Mouse (Mus musculus) limb, embryonic 11.5 days (tissue): Measurements from ENCODE around the gene Ptprg. TPM values are rescaled to one million over a fixed set of nuclear protein-coding genes. Genes with fewer than 3 reads are reported as not detected.

Source experiments
- ATAC-seq: fragments of 200-750 bp; cut with Nextera tagmentation; 2 replicates; pipeline ENCODE4 v1.8.0; 2017; ENCODE audit warnings: low read depth; ENCODE audit not compliant: insufficient number of reproducible peaks, low FRiP score, low TSS enrichment
- DNase-seq: peaks from one replicate; pipeline ENCODE4 v3.0.0-alpha.2; 2015; ENCODE audit warnings: low spot score
- H3K27ac ChIP-seq: fragments of 300-500 bp; sonication (generic); replicated peaks from 2 replicates; pipeline ENCODE4 v1.5.1; 2014; ENCODE audit warnings: low read depth, mild to moderate bottlenecking, low read length
- H3K27me3 ChIP-seq: fragments of 300-500 bp; sonication (generic); 2 replicates; pipeline ENCODE4 v1.6.1; 2014; ENCODE audit warnings: mild to moderate bottlenecking, low read length, mixed read lengths; ENCODE audit not compliant: control insufficient read depth, insufficient read depth
- H3K36me3 ChIP-seq: fragments of 300-500 bp; sonication (generic); 2 replicates; pipeline ENCODE4 v1.6.1; 2014; ENCODE audit warnings: mild to moderate bottlenecking, low read length, moderate library complexity, mixed read lengths; ENCODE audit not compliant: control insufficient read depth, insufficient read depth
- H3K4me1 ChIP-seq: fragments of 300-500 bp; sonication (generic); 2 replicates; pipeline ENCODE4 v1.6.1; 2014; ENCODE audit warnings: low read length, mixed read lengths; ENCODE audit not compliant: control insufficient read depth, insufficient read depth
- H3K4me2 ChIP-seq: fragments of 300-500 bp; sonication (generic); 2 replicates; pipeline ENCODE4 v1.6.1; 2014; ENCODE audit warnings: low read depth, mild to moderate bottlenecking, moderate library complexity; ENCODE audit not compliant: severe bottlenecking
- H3K4me3 ChIP-seq: fragments of 300-500 bp; sonication (generic); 2 replicates; pipeline ENCODE4 v1.5.1; 2014; ENCODE audit warnings: low read depth, low read length
- H3K9ac ChIP-seq: fragments of 300-500 bp; sonication (generic); 2 replicates; pipeline ENCODE4 v1.6.1; 2014; ENCODE audit warnings: mild to moderate bottlenecking, low read length
- H3K9me3 ChIP-seq: fragments of 300-500 bp; sonication (generic); 2 replicates; pipeline ENCODE4 v1.6.1; 2016; ENCODE audit warnings: low read length; ENCODE audit not compliant: control insufficient read depth
- WGBS: fragments of 180-500 bp; shearing (Covaris S2); extraction: QIAGEN DNeasy Blood & Tissue Kit; methylation state at CpG from one replicate; pipeline ENCODE4 v1.1.7; 2014; 5-methylcytosine and 5-hydroxymethylcytosine counted together
- polyA plus RNA-seq: library from polyadenylated mRNA; unstranded; fragments of >200 nt; fragmentation: Nextera tagmentation; extraction: Ambion mirVana; gene quantifications from 2 replicates; pipeline ENCODE4 v1.2.1, GENCODE M21; 2014

The Ptprg gene
- polyA plus RNA-seq, 1 experiment from 2014 or later = 33.8 TPM

GRCm38 (mm10) chr14:12161738-12162310, 608.5 kb downstream of the Ptprg start:
- Histone ChIP-seq H3K4me3 (no peak overlapping the region), H3K36me3 (0 out of 2 replicates have a peak, but pooled peaks cover 2% of the 10 kb centered on the region), H3K9me3 (no peaks in the 10 kb centered on the region), H3K27ac (no peak overlapping the region), H3K4me2 (no peak overlapping the region), H3K27me3 (no peaks in the 10 kb centered on the region), H3K4me1 (0 out of 2 replicates have a peak, but pooled peaks cover 2% of the 10 kb centered on the region), H3K9ac (no peak overlapping the region)
- 83% methylated on average over 14 of the region's 14 CpGs for WGBS
- DNase-seq = no peak
- ATAC-seq = no peak

DNA sequence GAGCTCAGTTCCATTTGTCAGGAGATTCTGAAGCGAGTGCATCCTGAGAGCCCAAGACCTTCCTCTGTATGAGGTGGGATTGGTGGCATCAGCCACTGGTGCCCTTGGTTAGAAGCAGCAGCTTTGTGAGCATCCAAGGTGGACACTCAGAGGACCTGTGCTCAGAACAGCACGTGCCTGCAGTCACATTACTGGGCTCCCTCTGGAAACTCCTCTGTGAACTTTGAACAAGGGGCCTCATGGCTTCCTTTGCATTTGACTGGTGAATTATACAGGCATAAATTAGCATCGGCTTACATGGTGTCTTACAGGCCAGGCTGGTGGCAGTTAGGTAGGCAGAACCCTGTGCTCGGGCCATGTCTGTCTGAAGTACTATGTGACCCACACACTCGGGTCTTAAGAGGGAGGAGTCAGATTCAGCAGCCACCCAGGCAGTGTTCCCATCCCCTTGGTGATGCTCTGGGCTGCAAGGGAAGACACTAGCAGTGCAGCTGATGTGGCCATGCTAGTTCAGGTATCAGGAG, 609.1 kb downstream of the Ptprg start:
- H3K9ac ChIP-seq = no peak overlapping the region
- H3K27ac ChIP-seq = no peak overlapping the region
- H3K36me3 ChIP-seq = 0 out of 2 replicates have a peak, but pooled peaks cover 2% of the 10 kb centered on the region
- H3K4me1 ChIP-seq = 0 out of 2 replicates have a peak, but pooled peaks cover 2% of the 10 kb centered on the region
- no peak for DNase-seq
- no peak overlapping the region for H3K4me3 ChIP-seq
- WGBS = 79% methylated on average over 5 of the region's 5 CpGs
- H3K9me3 ChIP-seq = no peaks in the 10 kb centered on the region
- H3K27me3 ChIP-seq = no peaks in the 10 kb centered on the region
- no peak for ATAC-seq
- no peak overlapping the region for H3K4me2 ChIP-seq

- Histone ChIP-seq H3K4me3 (no peak overlapping the region), H3K27ac (no peak overlapping the region), H3K9me3 (no peaks in the 10 kb centered on the region), H3K4me2 (no peak overlapping the region), H3K36me3 (0 out of 2 replicates have a peak, but pooled peaks cover 2% of the 10 kb centered on the region), H3K27me3 (no peaks in the 10 kb centered on the region), H3K4me1 (0 out of 2 replicates have a peak, but pooled peaks cover 2% of the 10 kb centered on the region), H3K9ac (no peak overlapping the region)
- 87% methylated on average over 4 of the region's 4 CpGs for WGBS
- no peak for DNase-seq
- ATAC-seq = no peak
These were observed 609.9 kb downstream of the Ptprg start for GRCm38 (mm10) chr14:12163196-12163595.

DNA sequence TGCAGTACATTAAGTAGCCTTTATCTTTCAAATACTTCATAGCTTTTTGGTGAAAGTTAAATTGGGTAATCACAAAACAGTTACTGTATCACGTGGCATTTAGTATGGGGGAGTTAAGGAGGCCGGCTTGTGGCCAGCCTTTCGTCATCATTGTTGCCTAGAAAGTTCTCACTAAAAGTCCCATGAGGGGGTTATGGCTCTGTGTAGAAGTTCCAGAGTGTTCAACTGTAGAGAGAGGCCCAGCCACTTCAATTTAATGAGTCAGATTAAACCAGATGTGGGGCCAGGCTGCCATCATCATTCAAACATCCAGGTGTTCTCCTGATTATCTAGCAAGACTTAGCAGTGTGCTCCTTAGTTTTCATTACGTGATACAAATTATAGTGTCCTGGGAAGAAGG, 613.9 kb downstream of the Ptprg start:
- Histone ChIP-seq H3K9me3 (no peaks in the 10 kb centered on the region), H3K9ac (no peak overlapping the region), H3K27ac (no peak overlapping the region), H3K4me2 (no peak overlapping the region), H3K36me3 (0 out of 2 replicates have a peak, but pooled peaks cover 2% of the 10 kb centered on the region), H3K4me1 (0 out of 2 replicates have a peak, but pooled peaks cover 1% of the 10 kb centered on the region), H3K27me3 (no peaks in the 10 kb centered on the region), H3K4me3 (no peak overlapping the region)
- WGBS = 84% methylated on average over 4 of the region's 4 CpGs
- ATAC-seq (no peak), DNase-seq (no peak)

GRCm38 (mm10) chr14:12167651-12168050, 614.3 kb downstream of the Ptprg start:
- Histone ChIP-seq H3K4me1 (no peaks in the 10 kb centered on the region), H3K36me3 (0 out of 2 replicates have a peak, but pooled peaks cover 2% of the 10 kb centered on the region), H3K4me2 (no peak overlapping the region), H3K4me3 (no peak overlapping the region), H3K27ac (no peak overlapping the region), H3K9ac (no peak overlapping the region), H3K27me3 (no peaks in the 10 kb centered on the region), H3K9me3 (no peaks in the 10 kb centered on the region)
- DNase-seq = no peak
- no peak for ATAC-seq
- 80% methylated on average over 8 of the region's 8 CpGs for WGBS

GRCm38 (mm10) chr14:12177436-12177835, 624.1 kb downstream of the Ptprg start:
- WGBS = 44% methylated on average over 5 of the region's 5 CpGs
- H3K9me3 ChIP-seq = no peaks in the 10 kb centered on the region
- no peaks in the 10 kb centered on the region for H3K36me3 ChIP-seq
- ATAC-seq (no peak), DNase-seq (no peak)
- H3K27ac ChIP-seq = no peak overlapping the region
- no peaks in the 10 kb centered on the region for H3K4me1 ChIP-seq
- H3K4me2 ChIP-seq = no peak overlapping the region
- H3K9ac ChIP-seq = no peak overlapping the region
- H3K4me3 ChIP-seq = no peak overlapping the region
- H3K27me3 ChIP-seq = no peaks in the 10 kb centered on the region

- no peaks in the 10 kb centered on the region for H3K27me3 ChIP-seq
- no peaks in the 10 kb centered on the region for H3K4me1 ChIP-seq
- no peak overlapping the region for H3K27ac ChIP-seq
- WGBS = 79% methylated on average over 1 of the region's 1 CpGs
- DNase-seq = no peak
- H3K9me3 ChIP-seq = no peaks in the 10 kb centered on the region
- no peaks in the 10 kb centered on the region for H3K36me3 ChIP-seq
- ATAC-seq = no peak
- H3K4me2 ChIP-seq = no peak overlapping the region
- no peak overlapping the region for H3K4me3 ChIP-seq
- H3K9ac ChIP-seq = no peak overlapping the region
These were observed 625.3 kb downstream of the Ptprg start for GRCm38 (mm10) chr14:12178645-12179044.

DNA sequence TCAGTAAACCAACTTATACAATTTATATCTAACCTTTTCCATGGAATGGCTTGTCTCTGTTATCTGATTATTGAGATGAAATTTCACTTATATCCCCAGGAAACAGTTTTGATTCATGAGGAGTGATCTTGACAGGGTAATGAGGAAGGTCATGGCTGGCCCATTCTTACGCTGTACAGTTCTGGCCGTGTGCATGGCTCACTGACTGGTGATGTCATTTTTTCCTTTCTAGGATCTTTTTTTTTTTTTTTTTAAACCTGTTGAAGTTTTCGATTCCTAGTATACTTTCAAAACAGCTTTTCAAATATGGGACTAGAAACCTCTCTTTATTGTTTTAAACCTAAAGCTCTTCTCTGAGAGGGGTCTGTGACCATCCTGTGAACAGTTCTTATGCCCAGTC, 626.8 kb downstream of the Ptprg start:
- no peak for DNase-seq
- no peaks in the 10 kb centered on the region for H3K4me1 ChIP-seq
- H3K9me3 ChIP-seq = no peaks in the 10 kb centered on the region
- no peak overlapping the region for H3K27ac ChIP-seq
- no peak for ATAC-seq
- no peak overlapping the region for H3K9ac ChIP-seq
- no peaks in the 10 kb centered on the region for H3K27me3 ChIP-seq
- H3K36me3 ChIP-seq = no peaks in the 10 kb centered on the region
- no peak overlapping the region for H3K4me2 ChIP-seq
- no peak overlapping the region for H3K4me3 ChIP-seq
- 78% methylated on average over 3 of the region's 3 CpGs for WGBS
